Mouse (Mus musculus) regulatory T cell (primary cell): ENCODE data around the gene Hnf1b.

Experiments used
- in situ Hi-C: fragments of 300-600 bp; cut with MboI, MseI; formaldehyde crosslinking; loops from one replicate; pipeline ENCODE4 v1.15.1; 2025; ENCODE audit warnings: high pct_unique_total_duplicates

Gene Hnf1b

DNA sequence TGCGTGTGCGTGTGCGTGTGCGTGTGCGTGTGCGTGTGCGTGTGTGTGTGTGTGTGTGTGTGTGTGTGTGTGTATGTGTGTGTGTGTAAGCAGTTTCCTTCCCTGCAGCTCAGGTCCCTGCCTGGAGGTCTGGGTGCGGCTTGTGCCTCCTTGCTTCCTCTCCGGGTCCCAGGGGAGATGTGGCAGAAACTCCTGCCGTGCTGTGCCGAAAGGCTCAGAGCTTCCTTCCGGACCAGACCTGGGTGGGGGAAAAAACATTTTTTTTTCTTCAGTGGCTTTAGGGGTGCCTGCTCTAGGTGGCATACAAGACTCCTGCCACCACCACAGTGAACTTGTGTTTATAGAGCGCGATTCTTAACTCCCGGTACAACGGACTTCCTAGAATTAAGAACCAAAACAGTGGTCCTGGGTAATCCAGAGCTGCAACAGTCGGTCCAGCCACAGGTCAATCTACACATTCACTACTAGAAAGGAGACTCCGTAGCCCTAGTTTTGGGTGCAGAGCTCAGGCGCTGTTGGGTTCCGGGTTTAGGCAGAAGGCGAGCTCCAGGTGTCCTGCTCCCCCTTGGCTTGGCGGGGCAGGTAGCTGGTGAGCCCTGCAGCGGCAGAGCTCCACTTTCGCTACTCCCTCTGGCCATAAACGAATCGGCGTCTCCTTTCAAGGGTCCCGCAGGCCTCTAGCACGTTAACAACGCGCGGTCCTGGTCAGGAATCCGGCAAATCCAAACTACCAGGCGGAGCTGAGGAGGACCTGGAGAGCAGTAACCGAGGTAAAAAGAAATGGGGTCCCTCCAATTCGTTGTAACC lies at the start of gene Hnf1b:
TSS of gene Hnf1b (plus strand) at position 535 of the 807 bp plus-strand sequence.
- in situ Hi-C loops: no loop called here

DNA sequence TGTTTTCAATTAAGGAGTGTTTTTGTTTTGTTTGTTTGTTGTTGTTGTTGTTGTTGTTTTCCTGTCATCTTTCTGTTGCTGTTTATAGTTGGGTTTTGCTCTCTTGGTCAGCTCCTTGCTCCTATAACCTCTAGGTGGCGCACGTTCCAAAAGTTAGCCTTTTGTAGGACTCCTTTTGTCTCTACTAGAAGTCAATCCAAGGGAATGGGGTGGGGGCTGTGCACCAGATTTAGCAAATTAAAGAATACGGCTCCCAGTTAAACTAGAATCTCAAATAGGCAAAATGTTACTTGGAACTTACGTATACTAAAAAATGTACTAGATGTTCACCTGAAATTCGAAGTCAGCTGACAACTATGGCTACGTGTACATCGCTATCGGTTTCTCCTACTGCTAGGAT lies 47.7 kb upstream of the Hnf1b start:
- in situ Hi-C loops: loop anchor here (5.0 kb wide), 1 partner anchor 125 kb away; no protein-coding TSS in a partner anchor

DNA sequence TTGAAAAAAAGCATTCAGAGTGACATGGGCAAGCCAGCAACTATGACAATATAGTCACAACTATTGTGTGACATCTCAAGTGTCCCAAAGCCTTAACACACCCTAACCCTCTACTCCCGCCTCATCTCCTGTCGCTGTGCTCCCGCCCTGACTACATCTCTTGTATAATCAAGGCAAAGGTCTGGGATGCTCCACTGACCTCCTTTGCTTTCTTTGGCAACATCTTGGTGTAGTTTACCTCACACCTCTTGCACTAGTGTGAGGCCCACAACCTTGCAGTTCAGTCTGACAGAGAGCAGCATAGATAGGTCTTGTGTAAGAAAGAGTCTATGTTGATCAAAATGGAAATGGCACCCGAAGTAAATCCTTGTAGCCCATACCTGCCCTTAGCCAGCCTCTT lies 47.3 kb upstream of the Hnf1b start:
- in situ Hi-C loops: loop anchor here (5.0 kb wide), 1 partner anchor 125 kb away; no protein-coding TSS in a partner anchor

DNA sequence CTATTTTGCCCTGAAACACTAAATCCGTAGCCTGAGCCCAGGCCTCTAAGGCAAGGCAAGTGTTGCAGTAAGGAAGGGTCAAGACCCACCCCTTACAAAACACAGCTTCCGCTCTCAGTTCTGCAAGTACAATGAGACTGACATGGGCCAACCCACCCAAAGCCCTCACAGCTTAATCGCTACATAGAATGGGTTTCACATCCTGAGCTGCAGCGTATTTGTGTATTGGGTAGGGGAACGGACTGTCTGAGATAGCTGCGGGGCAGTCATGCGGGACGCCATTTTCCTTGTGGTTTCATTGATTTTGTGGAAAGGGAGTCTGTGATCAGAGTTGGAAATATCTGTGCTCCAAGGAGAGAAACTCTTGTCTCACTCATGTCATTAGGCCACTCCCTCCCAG lies 39.4 kb upstream of the Hnf1b start:
- in situ Hi-C loops: no loop called here

DNA sequence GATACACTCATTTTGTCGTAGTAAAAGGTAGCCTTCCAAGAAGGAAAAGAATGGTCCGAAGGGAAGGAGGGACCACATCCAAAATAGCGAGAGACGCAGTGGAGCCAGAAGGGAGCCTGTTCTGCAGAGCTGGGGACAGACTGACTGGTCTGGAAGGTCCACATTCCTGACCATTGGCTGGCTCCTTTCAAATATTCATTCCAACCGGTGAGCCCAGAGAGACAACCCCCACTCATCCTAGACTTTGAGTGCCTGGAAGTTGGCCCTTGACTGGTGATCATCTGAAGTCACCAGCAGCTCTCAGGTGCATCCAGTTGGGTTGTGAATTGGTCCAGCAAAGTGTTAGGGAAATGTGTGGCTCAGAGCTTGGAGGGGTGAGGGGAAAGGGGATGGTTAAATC lies 34.7 kb upstream of the Hnf1b start:
- in situ Hi-C loops: loop anchor here (5.0 kb wide), 1 partner anchor 207 kb away; no protein-coding TSS in a partner anchor

DNA sequence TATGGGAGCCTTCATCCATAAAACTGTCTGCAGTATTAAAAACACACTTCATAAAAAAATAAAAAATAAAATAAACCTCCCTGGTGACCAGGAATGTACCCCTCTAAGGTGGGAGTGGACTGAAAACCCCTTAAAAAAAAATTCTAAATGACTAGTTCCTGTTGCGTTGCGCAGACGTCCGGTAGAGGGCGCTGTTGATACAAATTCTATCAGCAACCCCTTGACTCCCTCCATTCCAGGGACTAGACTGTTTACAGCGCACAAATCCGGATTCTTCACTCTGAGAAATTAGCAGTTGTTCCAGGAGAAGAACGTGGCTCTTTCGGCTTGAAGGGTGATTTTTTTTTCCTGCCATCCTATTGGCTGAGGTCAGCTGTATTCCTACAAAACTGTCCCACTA lies 34.2 kb upstream of the Hnf1b start:
- in situ Hi-C loops: loop anchor here (5.0 kb wide), 1 partner anchor 207 kb away; no protein-coding TSS in a partner anchor

DNA sequence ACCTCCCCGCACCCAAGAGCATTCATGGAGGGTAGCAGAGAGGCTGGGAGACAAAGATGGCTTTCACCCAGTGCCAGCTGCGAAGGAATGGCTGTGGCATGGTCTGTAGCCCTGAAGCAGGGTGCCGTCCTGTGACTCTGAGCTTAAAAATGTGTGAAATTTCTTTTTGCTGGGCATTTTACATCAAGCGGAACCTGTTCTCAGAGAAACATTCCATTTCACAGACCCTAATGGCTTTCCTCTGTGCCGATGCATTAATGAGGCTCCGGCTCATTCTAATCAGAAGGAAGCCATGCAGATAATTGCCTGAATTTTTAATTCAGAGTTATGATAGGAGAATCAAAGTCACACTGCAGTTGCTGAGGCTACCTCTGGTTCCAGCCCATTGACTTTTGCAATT lies 32.8 kb upstream of the Hnf1b start:
- in situ Hi-C loops: loop anchor here (5.0 kb wide), 1 partner anchor 205 kb away; no protein-coding TSS in a partner anchor

DNA sequence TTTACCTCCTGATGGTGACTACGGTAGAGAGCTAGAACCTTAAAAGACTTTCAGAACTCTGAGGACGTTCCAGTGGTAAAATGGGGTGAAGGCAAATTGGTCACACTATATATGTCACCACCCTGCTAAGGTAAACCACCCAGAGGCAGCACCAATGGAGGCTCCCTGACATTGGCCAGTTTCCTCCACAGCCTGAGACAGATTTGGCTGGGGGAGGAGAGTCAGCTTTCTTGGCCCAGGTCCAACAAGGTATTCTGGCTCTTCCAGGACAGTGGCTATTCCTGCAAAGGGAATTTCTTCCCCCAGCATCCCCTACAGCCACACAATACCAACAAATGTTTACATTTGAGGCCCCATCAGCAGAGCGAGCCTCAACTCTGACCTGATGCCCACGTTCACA lies 31.9 kb upstream of the Hnf1b start:
- in situ Hi-C loops: loop anchor here (5.0 kb wide), 1 partner anchor 204 kb away; no protein-coding TSS in a partner anchor

DNA sequence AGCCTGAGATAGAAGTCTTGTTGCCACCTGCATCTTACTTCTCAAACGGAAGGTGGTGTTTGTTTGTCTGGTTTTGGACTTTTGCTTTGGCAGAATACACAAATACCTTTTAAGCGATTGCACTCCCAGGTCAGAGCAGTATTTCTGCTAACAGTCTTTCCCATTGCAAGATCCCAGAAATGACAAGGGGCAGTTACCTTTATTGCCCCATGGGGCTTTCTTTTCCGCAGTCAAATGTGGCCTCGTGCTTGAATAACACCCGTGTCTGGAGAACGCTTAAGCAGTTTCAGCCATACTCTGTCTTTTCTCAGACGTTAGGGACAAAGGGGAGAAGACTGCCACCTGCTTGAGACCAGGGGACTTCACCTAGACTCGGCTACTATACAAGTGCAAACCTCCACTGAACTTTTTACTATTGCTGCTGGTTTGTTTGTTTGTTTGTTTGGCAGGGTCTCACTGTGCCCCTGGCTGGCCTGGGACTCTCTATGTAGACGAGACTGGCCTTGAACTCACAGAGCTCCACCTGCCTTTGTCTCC lies 31.2 kb upstream of the Hnf1b start:
- in situ Hi-C loops: loop anchor here (5.0 kb wide), 1 partner anchor 204 kb away; no protein-coding TSS in a partner anchor

DNA sequence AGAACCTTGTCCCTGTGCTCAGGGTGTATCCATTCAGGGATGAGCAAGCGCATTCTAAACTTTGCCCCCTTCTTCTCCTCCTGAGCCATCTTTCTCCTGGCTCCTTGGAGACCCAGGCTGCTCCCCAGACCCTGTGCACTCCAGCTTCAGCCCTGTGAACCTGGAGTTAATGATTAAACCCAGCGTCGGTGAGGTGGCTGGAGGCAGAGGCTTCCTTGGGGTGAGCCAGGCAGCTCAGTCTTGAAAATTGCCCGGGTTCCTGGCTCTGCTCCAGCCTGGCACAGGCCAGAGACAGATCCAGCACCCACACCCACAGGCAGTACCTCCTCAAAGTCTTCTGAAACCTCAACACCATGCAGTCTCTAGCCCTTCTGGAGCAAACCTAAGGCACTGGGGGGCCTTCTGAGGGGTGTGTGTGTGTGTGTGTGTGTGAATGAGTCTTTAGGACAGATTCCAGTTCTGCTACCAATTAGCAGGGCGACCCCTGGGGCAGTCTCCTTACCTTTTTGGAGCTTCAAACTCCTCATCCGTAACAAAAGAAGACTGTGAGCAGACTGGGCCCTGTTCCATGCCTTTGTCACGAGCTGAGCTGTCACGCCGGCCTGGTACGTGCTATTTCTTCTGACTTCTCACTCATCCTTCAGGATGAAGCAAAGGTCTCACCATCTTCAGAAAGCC lies 29.9 kb upstream of the Hnf1b start:
- in situ Hi-C loops: loop anchor here (5.0 kb wide), 1 partner anchor 202 kb away; no protein-coding TSS in a partner anchor

DNA sequence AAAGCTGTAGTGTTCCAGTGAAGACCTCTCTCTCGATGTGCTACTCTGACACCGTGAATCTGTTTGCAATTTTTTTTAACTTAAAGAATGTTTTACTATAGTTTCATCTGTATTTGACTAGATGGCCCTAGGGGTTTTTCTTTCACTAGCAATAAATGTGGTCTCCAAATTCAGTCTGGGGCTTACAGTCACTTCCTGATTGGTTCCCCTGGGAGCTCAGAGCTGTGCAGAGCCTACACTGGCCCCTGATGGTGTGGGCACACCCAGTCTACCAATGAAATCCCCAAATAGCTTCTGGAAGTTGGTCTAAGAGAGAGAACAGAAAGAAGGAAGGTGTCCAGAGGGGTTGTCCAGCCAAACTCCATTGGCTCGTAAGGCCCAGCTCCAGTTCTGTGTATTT lies 23.7 kb upstream of the Hnf1b start:
- in situ Hi-C loops: no loop called here

DNA sequence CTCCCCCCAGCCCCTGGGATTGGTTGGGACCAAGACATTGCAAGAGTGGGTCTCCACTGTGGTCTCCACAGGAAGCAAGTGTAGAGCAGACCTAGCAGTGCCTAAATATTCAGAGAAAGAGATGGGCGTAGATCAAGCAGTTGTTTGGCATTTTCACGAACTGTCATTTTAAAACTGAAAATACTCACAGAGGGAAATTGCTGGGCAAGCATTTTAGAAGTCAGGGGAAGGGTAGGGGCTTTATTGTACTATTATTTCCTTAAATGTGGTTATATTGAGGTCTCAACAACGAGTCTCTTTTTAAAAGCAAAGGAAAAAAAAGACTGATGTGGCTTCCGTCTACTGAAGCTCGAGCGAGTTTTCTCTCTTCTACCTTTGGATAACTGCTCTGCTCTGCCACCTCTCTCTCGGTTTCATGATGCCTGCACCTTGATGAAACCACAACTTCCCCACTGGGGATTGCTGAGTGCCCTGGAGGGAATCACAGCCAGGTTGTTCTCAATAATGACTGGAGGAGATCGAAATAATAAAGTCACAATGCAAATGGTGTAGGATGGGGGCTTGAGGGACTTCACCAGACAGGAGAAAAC lies 21.2 kb upstream of the Hnf1b start:
- in situ Hi-C loops: no loop called here

DNA sequence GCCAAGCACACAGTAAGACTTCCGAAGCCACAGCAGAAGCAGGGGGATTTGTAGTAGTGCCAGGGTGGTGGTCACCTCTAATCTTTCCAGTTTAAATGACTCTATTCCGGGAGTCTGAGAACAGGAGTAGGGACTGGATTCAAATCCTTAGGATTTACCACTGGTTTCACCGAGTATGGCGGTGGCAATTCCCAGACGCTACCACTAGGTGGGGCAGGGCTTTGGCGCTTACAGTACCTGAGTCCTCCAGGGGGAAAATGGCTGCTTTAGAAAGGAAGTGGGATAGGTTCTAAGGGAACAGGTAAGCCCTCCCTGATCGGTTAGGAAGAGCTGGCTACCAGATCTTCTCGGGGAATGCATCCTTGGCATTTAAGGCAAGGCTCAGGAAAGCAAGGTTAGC lies 17.5 kb upstream of the Hnf1b start:
- in situ Hi-C loops: no loop called here

DNA sequence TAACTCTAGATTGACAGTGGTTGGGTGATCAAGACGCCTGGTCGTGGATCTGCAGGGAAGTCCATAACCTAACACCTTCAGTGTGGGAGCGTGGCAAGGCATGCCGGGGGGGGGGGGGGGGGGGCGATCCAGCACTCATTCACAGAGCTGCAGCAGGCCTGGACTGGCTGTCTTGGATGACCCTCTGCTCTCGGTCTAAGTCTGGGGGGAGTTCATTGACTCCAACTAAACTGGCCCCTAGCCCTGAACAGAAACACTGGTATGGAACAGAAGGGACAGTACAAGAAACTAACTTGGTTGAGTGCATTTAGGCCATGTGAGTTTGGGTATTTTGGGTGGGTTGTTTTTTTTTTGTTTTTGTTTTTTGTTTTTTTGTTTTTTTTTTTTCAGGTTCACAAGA lies 16.3 kb upstream of the Hnf1b start:
- in situ Hi-C loops: no loop called here

DNA sequence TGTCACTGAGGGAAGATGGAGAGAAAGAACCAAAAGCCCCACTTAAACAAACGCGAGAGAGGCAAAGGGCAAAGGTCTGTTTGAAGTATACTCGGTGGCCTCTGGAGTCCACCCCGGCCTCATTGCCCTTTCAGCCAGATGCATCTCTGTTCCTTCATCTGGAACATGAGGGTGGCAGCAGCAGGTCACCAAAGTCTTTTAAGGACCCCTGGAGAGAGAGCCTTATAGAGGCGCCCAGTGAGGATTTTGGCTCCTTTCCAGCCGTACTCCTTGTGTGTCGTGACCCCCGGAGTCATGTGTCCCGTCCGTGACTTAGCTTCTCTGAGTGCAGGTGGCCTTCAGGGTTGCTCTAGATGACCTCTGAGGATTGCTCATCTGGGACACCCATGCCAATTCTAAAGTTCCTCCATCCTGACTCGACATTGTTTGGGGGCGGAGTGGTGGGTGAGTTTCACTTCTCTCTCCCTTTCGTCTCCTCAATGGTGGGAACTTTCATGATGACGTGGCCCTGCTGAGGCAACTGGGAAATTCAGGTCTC lies 15.8 kb upstream of the Hnf1b start:
- in situ Hi-C loops: no loop called here

DNA sequence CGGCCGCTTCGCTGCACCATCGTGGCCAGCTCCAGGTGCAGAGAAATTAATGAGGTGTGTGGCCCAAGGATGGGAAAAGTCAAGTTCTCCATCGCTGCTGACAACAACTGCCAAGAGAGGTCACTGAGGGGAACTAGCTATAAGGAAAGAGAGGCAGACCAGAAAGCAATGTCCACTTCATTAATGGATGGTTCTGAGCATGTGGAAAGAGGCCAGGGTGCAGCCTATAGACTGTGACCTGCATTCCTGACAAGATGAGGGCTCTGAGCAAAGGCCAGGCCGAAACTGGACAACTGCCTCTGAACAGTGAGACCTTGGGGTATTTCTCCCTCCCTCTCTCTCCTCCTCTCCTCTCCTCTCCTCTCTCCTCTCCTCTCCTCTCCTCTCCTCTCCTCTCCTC lies 10.4 kb upstream of the Hnf1b start:
- in situ Hi-C loops: no loop called here

DNA sequence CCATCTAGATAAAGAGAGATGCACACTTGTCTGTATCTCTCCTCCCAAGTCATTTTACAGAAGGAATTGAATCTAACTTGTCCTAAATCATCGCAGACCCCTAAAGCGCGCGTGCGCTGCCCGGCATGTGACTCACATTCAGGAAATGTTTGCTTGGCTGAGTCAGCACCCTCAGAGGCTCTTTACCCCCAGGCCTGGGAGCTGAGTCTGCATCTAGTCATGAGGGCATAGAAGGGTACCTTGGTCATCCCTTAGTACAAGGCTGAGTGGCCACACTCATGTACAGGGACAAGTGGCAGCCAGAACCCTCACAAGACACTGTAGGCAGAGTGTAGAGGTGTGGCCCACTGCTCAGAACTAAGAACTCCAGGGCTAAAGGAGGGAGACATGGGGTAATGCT lies 6.3 kb upstream of the Hnf1b start:
- in situ Hi-C loops: no loop called here

DNA sequence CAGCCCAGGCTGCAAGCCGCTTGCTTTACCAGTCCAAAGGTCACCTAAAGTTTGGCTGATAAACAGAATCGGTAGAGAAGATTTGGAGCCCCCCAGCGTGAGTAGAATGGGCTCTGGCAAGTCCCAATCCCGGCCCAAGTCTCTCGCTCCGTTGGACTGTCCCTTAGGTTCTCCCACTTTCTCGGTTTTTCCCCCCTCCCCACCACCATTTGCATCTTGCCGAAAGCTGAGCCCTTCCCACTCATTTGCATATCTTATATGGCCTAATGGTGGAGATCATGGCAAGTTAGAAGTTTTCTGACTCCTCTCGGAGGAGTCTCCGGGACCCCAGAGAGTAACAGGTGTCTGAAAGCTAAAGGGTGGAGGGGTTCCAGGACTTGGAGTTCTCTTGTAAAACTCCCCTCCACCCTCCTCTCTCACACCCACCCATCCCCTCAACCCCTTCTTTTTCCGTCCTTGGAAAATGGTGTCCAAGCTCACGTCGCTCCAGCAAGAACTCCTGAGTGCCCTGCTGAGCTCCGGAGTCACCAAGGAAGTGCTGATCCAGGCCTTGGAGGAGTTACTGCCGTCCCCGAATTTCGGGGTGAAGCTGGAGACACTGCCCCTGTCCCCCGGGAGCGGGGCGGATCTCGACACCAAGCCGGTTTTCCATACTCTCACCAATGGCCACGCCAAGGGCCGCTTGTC lies 866 bp downstream of the Hnf1b start:
- in situ Hi-C loops: no loop called here

DNA sequence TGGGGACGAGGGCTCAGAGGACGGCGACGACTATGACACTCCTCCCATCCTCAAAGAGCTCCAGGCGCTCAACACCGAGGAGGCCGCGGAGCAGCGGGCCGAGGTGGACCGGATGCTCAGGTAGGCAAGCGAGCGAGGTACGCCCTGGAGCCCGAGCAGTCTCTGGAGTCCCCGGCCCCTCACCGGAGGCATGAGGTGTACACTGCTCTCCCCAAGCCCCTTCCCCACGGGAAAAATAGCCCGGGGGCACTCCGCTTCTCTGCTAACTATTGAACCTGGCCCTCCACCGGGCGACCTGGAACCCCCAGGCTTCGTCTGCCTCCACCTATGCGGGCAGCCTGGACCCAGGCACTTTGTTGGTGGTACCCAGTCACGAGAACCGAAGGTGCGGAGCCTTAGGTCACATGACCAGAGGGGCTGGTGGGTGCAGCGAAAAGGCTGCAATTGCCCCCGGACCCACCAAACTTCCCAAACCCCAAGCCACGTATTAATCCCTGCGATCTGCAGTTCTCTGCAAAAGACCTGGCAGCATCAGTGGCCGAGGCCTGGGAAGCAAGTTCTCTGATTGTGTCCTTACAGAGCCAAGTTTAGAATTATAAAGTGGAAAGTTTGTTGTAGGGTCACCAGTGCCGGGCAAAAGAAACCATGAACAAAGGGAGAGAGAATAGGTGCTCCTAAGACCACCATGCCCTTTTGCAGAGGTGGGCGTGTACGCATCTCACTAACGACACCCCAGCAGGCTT lies 1.6 kb downstream of the Hnf1b start:
- in situ Hi-C loops: no loop called here

DNA sequence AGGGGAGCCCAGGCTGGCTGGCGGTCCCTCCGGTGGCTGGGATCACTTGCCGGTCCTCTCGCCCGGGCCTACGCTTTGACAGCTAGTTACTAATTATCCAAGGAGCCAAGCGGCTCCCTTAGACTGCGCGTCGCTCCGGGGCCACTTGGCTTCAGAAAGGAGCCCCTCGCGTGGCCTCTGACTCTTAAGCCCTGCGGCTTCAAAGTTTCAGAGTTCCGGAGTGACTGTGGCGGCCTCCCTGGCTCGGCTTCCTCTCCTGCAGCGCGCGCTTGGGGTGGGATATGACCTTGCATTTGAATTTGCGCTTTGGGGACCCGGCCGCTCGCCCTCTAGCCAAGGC lies 2.1 kb downstream of the Hnf1b start:
- in situ Hi-C loops: no loop called here
